Mouse (Mus musculus): Measurements from ENCODE around the gene Nkiras1.
A peak's percentile ranks its signal among the peaks of the same experiment; 100 is the strongest.

Nkiras1 gene

DNA sequence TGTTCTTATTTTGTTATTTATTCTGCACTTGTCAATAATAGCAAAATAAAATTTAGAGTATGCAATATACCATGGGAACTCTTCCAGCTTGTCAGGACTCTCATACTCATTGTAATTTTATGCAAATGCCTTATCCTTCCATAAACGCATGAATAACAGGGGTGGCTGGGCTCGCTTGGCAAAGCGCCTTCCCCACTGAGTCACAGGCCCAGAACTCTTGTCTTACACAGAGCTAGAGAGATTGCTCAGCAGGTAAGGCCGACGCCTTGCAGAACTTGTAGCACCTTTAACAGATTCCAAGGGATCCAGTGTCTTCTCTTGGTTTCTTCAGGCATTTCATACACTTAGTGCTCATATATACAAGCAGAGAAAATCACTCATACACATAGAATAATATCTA is 9.4 kb downstream of the Nkiras1 start:
- DNase-seq = no peak

DNA sequence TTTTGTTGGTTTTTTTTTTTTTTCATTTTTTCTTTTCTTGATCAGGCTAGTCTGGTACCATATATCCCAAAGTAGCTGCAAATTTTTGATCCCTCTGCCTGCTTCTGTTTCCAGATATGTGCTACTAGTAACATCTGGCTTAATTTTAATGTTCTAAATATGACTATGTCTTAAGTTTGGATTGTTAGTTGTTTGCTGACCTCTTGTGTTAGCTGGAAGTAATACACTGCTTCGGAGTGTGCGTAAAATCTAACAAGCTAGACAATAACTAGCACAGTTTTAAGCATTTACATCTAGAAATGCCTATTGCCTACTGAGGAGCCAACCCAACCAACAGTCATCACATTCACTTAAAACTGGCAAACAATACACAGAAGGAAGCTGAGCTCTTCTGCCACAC is 13.6 kb downstream of the Nkiras1 start:
- DNase-seq = no peak

DNA sequence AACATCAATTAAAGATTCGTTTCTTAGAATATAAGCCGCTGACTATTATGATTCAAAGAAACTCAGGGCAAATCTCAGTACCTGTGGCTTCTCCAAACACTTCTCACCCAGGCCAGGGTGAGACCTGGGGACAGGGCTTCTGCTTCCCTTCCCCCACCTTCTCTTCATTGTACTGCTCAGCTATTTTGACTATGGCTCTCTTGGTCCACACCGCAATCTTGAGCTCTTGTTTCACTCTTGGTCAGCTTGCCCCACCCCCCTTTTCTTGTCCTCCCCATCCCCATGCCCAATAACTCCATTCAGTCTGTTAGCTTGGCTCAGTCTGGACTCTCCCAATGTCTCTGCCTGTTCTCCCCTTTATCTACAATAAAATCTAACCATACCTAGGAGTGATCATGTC is 14.5 kb downstream of the Nkiras1 start:
- DNase-seq = no peak

DNA sequence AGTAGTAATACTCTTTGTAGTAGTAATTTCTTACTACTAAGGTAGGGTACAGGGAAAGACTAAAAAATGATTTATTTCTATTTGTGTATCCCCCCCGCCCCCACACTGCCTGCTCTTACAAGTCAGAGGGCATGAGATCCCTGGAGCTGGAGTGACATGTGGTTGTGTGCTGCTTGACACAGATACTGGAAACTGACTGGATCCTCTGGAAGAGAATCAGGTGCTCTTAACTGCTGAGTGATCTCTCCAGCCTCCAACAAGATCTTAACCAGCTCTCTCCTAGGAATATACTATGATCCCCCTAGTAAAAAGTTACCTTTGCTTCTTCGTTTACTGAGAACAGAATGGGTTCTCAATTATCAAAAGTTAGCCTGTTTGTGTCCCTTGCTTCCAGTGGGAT is 15.5 kb downstream of the Nkiras1 start:
- DNase-seq = no peak

DNA sequence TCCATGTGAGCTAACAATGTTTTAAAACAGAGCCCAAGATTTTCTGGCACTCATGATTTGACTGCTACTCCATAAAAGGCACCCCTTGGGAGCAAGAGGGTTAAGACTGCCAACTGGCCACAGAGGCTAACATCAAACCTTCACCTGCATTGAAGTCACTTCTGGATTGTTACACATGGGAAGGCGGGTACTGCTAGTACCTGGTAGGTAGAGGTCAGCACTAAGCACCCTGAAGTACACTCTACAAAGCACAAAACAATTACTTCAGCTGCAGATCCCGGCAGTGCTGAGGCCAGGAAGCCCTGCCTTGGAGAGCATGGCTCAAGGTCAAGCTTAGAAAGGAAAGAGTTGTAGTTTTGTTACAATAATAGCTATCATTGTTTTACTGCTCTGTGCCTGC is 16.5 kb downstream of the Nkiras1 start:
- DNase-seq = no peak

DNA sequence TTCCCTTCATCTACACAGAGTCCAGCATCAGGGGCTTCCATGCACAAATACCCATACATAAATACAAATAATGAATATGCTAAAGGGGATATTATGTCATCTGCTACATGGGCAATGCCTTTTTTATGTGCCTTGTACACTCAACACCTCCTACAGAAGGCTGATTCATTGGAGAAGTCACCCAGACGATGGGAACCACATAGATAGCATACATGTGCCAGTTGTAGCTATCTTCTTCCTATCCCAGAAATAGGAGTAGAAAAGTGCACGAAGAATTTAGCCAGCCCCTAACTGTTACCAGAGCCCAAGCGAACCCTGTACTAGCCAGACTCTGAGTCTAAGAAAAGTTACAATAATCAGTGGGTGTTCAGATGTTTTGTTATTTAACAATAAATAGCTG is 21.2 kb downstream of the Nkiras1 start:
- DNase-seq = no peak

DNA sequence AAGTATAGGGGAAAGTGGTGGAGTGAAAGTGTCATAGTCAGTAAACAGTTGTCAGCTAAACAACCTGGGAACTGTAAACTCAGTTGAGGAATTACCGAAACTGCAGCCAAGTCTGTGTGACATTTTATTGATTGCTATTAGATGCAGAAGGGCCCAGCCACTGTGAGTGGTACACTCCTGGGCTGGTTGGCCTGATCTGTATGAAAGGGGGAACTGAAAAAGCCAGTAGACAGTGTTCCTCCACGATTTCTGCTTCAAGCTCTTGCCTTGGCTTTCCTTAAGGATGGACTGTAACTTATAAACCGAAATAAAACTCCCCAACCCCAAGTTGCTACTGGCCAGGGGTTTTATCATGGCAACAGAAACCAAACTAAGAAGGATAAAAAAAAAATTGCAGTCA is 21.6 kb downstream of the Nkiras1 start:
- DNase-seq = no peak

DNA sequence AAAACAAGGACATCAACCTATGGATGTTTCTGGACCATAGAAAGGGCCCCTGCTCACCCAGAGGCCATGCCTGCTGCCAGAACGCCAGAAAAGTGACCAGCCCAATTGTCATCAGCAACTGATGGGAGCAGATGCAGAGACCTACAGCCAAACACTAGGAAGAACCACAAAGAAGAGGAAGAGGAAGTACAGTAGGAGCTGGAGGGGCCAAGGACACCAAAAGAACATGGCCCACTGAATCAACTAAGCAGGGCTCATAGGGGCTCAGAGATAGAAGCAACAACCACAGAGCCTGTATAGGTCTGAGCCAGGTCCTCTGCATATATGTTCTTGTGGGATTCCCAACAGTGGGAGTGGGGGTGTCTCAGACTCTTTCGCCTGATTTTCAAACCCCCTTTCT is 26.5 kb downstream of the Nkiras1 start:
- no peak for DNase-seq

DNA sequence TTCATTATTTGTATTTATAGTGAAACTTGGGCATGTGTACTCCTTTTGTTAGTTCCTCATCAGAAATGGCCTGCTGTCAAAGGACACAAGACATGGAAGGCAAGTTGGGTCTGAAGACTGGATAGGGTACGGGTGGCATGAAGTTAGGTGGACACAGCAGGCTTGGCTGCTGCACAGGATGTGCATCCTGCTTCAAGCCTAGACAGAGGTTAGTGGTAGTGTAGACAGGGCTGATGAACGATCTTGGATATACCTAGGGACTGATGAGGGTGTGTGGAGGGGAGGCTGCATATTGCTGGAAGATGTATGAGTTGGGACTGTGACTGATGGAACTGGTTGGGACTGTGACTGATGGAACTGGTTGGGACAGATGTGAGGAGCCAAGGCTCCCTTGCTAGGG is 27.9 kb downstream of the Nkiras1 start:
- DNase-seq = no peak

DNA sequence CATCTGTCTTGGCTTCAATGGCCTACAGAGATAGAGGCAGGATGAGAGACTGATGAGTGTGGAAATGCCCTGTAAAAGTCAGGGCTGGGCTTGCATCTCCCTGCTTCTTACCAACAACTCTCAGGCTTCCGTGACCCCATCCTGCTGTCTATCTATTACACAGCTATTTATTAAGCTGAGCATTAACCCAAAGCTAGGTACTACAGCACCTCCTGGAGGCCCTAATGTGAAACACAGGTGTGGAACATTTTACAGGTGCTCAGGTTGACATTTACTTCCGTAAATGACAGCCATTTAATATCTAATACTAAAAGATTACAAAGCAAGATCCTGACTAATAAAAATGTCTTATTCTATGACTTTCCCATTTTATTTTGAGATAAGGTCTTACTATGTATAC is 29.7 kb downstream of the Nkiras1 start:
- DNase-seq = no peak

DNA sequence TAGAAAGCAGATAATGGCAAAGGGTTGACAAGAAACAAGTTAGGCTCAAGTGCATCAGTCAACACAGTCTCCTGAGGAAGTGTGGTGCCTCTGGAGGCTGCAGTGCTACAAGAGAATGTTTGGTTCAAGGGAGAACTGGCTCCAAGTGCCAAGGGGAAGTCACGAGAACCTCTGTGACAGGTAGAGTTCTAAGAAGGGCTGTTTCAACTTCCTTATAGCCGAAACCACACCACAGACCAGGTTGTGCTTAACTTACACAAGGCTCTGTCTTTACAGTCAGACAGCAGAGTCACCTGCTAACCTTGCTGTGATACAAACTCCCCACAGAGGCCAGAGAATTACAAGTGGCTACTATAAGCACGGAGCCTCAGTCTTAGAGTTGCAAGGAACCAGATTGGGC is 30.7 kb downstream of the Nkiras1 start:
- no peak for DNase-seq

DNA sequence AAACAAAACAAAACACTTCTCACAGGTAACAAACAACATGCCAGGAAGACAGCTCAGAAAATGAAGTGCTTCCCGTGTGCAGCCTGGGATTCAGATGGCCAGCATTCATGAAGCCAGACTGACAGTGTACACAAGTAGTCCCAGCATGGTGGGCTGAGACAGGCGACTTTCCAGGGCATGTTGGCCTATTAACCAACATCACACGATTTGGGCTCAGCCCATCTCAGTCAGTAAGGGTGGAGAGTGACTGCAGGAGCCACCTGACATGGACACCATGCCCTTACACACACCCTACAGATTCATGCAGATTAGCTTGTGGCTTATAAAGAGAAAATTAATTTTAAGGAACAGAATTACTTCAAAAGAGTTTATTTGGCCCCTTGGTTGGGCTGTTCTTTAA is 31.8 kb downstream of the Nkiras1 start:
- no peak for DNase-seq

DNA sequence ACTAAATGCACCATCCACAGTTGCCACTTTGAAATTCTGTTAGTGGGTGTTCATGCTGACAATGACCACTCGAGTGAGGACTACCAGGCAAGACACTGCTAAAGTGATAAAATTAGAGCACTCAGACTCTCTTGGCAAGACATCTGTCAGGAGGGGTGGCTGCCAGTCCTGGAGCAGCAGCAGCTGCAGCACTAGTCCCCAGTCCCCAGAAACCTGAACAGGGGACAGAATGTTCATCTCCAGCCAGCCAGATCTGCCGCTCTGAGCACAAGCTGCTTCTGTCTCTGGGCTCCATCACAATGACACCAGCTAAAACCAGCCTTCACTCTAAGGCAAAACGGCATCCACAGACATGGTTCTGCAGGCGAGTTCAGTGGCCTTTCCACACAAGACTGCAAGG is 32.3 kb downstream of the Nkiras1 start:
- DNase-seq = peak; percentile 53

DNA sequence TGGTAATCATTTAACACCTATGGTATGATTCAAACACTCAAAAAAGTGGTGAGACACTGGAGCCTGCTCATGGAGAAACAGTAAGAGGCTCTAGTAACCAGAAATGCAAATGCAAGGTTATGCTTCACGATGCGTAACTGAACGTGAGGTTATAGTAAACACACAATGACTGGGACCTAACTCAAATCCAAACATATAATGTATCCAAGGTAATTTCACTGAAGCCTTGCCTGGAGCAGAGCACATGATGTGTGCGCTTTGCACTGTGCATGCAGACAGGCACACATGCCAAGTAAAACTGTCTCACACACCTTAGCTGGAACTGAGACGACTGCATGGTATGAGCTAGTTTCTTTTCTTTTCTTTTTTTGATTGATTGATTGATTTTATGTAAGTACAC is 33.2 kb downstream of the Nkiras1 start:
- DNase-seq = no peak

DNA sequence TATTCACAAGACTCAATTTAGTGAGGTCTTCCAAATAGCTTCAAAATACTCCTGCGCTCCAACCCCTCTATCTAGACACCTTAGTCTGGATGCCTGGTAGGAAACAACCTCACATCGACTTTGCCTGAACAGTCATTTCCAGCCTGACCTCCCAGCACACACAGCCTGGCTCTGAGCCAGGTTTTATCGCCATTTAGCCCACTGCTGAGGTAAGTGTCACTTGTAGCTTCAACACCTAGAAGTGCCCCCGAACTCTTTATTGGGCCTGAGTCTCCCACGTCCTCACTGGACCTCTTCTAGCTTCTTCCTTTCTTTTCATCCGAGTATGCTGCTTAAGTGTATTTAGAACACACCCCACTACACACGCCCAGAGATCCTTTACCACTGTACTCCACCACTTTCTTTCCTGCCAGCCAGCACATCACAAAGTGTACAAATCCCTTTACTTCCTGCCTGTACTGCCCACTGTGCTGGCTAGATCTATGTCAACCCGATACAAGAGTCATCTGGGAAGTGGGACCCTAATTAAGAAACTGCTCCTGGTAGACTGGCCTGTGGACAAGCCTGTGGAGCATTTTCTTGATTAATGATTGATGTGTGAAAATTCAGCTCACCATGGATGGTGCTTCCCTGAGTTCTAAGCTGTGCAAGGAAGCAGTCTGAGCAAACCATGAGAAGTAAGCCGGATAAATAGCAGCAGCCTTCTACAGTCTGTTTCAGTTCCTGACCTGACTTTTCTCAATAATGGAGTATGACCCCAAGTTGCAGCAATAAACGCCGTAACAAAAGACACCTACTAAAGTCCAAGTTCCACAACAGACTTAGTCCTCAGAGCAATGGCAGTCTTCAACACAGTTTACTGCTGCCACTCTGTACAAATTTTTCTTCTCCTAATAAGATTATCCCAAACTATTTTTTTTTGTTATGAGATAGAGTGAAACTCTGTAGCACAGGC is 46.8 kb downstream of the Nkiras1 start:
- no peak for DNase-seq

DNA sequence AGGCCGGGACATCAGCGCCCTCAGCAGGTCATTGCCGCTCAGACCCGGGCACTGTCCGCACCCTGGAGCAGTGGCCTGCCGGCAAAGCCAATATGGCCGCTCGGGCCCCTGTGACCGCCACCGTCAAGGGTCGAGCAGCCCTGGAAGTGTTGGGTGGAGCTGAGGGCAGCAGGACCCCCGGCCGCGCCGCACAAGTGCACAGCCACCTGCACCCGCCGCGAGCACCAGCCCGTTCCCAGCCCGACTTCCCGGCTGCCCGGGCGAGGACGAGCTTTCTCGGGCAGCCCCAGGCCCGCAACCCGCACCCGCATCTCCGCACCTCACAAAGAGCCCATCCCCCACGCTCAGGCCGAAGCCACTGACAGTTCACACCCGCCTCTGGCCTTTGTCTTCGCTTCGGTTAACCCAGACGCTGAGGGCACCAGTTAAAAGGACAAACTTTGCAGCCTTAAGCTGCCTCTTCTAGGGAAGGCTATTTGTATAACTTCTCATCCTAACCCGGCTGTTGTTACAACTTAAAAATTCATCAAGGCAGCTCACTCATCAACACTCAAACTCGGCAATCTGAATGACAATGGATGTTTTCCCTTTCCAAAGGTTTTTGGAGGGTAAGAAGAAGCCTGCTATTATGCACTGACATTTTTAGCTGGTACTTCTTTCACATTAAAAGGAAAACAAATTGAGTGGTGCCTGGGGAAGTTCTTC is 56.2 kb downstream of the Nkiras1 start:
- DNase-seq = peak; percentile 29

DNA sequence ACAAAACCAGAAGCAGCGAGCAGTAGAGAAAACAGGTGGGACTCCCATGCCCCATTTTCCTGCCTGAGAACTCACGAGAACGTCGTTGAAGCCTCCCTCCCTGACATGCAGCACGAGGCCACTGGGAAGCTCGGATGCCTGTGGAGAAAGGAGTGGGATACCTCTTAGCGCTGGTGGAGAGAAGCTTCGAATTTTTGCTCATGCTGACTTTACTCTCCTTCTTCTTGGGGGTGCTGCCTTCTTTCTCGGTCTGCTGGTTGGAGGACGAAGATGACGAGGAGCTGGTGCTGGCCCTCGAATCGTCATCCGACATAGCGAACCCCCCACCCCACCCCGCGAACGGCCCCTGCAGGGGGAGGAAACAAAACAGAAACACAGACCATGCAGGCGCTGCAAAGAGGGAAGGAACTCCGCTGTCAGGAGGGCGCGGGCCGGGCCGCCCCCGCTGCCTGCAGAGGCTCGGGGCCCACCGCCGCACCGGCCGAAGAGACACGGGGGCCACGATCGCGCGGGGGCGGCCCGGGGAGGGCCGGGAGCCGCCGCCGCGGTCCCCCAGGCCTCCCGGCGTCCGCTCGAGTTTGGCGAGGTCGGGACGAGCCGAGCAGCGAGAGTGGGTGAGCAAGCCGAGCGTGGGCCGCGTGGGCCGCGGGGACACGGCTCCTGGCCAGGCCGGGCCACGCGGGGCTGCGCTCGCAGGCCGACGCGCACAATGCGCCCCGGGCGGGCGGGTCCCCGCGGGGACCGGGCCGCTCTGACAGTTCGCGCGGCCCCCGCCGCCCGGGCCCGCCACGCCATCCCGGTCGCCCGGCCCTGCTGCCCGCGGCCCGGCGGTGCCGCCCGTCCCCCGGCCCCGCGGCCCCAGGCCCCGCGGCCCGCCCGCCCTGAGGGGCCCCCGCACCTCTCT is 60.1 kb downstream of the Nkiras1 start:
- DNase-seq = peak; percentile 50

DNA sequence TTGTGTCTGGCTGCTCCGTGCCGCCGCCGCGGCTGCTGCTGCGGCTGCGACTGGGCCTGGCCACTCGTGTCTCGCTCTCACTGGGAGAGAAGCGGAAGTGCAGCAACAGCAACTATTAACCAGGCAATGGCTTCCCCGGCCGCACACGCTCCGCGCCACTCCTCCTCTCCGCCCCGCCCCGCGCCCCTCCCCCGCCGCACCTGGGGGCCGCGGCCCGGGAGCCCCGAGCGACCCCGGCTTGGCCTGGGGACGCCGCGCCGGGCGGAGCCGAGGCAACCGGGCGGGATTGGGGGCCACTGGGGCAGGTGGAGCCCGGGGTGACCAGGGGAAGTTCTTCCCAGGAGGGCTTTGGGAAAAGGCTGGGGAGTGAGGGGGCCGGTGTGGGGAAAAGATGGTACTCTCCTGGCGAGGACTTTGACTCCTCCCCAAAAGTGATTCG is 60.8 kb downstream of the Nkiras1 start, which contains the start of gene Ube2e1:
TSS of gene Ube2e1 (minus strand) at position 167 of the 439 bp plus-strand sequence.
- peak; percentile 64 for DNase-seq
